Mouse (Mus musculus): ENCODE data around the gene Car6.

The Car6 gene

DNA sequence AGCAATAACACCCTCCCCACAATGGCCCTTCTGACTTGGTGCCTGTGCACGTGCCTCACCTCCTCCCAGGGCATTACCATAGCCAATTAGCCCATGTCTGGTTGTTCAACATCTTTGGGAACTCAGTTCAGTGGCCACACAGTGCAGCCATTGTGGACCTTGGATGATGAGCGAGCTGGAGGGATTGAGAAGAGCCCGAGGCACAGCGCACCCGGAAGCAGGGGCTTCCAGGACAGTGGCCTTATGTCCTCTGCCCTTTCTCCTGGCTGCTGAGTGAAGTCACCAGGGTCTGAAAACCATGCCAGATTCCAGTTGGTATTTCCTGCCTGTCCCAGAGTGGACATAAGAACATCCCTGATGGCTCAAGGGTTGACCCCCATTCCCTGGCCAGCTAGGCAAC lies at the start of gene Car6:
Gene Car6 (minus strand): TSS at position 101 of the 400 bp plus-strand sequence.
- in situ Hi-C loops (cut with MboI; ENCODE audit: low sequenced_read_pairs) = no loop called here

DNA sequence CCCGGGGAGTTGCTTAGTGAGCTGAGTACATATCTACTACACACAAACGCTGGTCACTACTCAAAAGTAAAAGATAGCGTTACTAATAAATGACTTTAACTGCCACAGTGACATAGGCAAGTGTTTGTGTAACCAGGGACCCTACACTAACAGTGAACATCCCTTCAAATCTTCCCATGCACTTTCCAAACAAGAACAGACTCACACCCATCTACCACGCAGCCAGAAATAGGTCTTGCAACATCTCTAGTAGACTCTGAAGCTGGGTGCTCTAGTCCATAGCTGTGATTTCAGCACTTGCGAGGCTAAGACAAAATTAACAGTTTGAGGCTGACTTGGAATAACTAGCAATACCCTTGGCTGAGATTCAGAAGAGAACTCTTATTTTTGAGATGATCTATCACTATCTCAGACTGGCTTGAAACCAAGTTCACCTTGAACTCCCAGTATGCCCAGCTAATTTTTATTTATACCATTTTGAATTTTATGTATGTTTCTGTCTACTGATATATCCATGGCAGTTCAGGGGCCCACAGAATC lies 48.7 kb upstream of the Car6 start:
- in situ Hi-C loops (cut with MboI; ENCODE audit: low sequenced_read_pairs) = no loop called here

DNA sequence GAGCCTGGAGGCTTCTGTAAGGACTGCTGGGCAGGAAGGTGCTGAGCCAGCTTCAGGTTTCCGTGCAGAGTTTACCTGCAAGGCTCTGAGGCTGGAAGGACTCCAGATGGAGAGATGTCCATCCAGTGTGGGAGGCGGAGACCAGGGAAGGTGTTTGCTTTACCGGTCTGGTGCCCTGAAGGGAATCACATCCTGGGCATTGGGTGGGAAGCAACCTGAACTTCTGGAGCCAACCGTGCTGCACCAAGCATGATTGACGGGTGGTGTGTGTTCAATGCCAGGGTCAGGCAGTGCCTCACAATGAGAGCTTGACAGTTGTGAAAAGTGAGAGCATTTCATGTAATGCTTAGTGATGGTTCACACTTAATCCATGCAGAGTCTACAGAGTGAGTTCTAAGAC lies 47.8 kb upstream of the Car6 start:
- in situ Hi-C loops (cut with MboI; ENCODE audit: low sequenced_read_pairs) = no loop called here

DNA sequence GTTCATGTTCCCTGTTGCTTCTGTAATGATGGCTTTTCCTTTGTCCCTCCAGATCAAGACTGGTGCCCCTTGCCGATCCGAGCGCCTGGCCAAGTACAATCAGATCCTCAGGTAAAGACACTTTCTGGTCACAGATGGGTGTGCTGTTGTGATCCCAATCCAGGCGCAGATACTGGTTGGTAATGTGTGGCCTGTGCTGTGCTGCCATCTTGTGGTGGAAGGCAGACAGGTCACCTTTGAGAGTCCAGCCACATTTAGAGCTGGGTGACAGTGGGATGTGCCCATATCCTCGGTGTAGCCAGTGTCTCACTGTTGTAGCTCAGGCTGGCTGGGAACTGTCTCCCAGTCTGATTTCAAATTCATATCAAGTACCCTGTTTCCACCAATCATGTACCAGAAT lies 46.9 kb upstream of the Car6 start:
- in situ Hi-C loops (cut with MboI; ENCODE audit: low sequenced_read_pairs) = no loop called here

DNA sequence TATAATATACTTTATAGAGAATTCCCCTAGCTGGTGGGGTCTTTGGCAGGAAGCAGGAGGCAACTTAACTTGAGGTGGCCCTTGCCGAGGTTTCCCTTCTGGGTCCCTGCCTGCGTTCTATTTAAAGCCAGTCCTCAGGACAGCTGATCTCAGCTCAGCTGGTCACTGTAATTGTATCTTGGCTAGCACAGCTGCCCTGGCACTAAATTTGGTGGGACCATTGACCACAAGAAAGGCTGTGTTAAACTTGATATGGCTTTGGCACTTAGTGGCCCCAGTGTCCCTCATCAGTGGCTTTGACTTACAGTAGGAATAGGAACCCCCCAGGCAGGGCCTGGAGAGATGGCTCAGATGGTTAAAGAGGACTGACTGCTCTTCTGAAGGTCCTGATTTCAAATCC lies 44.7 kb upstream of the Car6 start:
- in situ Hi-C loops (cut with MboI; ENCODE audit: low sequenced_read_pairs) = no loop called here

DNA sequence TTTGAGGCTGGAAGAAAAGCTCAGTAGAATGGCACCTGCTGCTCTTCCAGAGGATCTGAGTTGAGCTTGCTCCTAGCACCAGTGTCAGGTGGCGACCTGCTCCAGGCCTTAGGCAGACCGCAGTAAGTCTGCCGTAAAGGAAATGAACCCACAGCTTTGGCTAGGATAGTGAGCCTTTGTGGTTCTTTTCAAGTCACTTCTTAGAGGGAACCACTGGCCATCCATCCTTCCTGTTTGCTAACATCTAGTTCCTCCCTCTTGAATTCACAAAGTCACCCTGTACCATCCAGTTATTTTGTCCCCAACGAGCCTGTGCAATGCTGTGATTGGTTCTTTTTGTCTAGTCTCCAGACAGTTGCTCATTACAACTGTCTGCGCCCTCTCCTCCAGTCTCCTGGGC lies 41.6 kb upstream of the Car6 start:
- in situ Hi-C loops (cut with MboI; ENCODE audit: low sequenced_read_pairs) = no loop called here

DNA sequence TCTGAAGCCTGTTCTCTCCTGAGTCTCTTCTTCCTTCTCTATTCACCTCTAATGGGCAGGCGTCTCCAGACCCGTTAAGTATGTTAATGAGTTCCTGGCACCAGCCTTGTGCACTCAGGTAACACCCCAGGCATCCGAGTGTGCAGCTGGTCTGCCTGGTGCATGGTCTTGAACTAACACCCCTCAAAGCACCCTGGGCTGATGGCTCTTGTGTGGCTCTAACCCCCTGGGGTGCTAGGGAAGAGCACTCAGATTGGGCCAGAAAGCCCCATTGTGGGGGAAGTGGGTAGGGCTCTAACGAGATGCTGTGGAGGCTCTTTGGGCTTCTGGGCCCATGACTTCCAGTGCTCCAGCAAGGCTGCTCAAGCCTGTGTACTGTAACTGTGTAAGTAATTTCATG lies 40.6 kb upstream of the Car6 start:
- in situ Hi-C loops (cut with MboI; ENCODE audit: low sequenced_read_pairs) = no loop called here

DNA sequence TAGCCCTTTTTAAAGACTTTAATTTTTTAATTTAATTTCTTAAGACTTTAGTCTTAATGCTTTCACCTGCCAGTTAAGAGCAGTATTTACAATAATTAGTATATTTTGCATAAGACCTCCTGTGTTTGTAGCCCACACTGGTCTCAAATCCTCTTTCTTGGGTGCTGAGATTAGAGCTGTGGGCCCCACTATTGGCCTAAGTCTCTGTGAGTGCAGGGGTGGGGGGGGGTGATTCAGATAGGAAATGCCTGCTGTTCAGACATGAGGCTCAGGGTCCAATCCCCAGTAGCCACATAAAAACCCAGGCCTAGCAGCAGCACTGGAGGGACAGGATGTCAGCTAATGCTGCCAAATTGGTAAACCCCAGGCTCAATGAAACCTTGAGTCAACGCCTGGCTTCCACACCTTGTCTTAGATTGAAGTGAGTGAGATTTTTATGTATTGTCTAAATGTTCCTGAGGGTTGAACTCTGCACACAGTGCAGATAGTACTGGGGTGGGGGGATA lies 39.3 kb upstream of the Car6 start:
- in situ Hi-C loops (cut with MboI; ENCODE audit: low sequenced_read_pairs) = no loop called here

DNA sequence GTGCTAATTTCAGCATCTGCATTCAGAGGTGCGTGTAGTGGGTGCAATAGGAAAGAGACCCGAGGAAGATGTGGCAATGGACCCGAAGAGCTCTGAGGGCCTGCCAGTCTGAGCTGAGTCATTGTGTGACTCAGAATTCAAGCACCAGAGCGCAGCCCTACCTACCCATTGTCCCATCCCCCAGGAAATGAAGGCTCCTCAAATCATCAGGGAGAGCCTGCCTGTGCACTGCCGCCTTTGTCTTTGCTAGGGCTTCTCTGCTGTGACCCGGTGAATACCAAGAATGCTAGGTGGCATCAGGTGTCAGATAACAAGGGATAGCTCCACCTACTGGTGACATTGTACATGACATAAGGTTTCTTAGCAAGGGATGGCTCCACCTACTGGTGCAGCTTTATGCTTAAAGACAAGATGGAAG lies 38.8 kb upstream of the Car6 start:
- in situ Hi-C loops (cut with MboI; ENCODE audit: low sequenced_read_pairs) = no loop called here

DNA sequence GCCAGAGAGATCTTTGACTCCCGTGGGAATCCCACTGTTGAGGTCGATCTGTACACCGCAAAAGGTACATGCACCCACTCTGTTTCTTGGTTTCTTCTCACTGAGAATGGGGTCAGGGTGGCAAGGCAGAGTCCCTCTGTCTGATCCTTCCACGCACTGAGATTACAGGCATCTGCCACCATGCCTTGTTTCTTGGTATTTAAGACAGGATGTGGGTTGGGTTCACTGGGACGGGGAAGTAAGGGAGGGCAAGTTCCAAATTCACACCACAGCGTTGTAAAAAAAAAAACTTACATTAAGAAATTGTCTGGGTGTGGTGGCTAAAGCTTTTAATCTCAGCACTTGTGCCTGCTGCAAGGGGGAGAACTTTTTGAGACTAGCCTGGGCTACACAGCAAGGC lies 38.4 kb upstream of the Car6 start:
- in situ Hi-C loops (cut with MboI; ENCODE audit: low sequenced_read_pairs) = no loop called here

DNA sequence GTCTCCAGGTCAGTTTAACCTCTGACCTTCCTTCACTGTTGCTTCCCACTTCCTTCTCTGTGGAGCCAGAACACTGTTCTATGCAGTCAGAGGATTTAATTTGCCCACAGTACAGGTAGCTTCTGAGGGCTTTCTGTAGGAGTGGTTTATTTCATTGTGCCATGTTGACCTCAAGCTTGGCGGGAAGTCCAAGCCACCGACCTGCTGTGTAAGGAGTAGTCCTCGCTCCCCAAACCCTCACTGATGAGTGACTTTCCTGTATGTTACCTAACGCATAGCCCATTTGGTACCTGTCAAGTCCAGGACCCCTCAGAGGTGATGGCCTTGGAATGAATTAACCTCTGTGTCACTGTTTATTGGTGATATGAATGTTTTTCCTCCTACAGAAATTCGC lies 38.0 kb upstream of the Car6 start:
- in situ Hi-C loops (cut with MboI; ENCODE audit: low sequenced_read_pairs) = no loop called here

DNA sequence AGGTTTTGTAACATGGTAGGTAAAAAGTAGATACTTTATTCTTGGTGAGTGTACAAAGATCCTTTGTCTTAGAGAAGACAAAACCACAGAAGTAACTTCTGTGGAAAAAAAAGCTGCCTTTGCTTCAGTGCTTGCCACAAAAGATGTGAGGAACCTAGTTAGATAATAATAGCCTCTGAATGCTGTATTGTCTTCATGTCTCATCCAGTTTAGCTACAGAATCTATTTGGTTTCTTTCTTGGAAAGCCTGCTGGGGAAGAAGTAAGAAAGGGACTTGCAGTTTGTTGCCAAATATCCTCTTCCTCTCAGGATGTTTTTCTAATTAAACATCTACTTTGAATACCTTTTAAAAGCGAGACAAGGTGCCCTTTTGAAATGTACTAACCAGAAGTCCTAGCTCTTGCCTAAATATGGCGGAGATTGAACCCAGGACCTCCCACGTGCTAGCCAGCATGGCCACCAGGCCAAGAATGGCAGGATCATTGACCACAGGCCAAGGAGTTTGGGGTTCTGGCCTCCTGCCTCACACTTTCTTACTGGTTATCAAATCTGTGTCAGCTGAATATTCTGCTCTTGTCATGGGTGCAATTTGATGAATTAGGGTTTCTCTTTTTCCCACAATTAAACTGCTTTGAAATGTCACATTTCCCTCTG lies 37.4 kb upstream of the Car6 start:
- in situ Hi-C loops (cut with MboI; ENCODE audit: low sequenced_read_pairs) = no loop called here

DNA sequence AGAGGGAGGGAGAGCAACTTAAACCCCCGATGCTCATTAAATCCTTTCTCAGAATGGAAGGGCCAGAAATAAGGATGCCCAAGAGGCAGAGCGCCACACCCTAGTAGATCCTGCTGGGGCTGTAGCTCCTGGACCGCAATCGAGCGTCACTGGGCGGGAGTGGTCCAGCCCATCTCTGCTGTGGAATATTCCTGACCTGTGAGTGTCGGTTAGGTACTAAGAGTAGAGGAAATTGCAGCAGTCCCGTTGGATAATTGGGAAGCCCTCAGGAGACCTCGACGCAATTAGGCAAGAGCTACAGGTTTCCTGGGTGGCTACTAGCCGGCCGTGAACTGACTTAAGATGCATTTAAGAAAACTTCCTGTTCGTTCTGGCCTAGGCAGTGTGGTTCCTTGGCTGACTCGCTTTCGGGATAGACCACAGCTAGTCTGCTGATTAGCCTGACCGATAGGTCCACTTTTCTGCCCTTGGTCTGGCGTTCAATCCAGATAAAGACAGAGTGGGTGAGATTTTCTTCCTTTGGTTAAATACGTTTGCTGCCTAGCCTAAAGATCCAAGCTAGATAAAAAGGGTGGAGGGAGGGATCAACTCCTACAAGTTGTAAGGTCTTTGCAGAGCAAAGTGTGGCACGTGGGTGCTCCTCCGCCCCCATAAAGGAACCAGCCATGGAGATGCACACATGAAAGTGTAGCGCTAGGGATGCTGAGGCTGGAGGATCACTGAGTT lies 36.7 kb upstream of the Car6 start:
- in situ Hi-C loops (cut with MboI; ENCODE audit: low sequenced_read_pairs) = no loop called here

DNA sequence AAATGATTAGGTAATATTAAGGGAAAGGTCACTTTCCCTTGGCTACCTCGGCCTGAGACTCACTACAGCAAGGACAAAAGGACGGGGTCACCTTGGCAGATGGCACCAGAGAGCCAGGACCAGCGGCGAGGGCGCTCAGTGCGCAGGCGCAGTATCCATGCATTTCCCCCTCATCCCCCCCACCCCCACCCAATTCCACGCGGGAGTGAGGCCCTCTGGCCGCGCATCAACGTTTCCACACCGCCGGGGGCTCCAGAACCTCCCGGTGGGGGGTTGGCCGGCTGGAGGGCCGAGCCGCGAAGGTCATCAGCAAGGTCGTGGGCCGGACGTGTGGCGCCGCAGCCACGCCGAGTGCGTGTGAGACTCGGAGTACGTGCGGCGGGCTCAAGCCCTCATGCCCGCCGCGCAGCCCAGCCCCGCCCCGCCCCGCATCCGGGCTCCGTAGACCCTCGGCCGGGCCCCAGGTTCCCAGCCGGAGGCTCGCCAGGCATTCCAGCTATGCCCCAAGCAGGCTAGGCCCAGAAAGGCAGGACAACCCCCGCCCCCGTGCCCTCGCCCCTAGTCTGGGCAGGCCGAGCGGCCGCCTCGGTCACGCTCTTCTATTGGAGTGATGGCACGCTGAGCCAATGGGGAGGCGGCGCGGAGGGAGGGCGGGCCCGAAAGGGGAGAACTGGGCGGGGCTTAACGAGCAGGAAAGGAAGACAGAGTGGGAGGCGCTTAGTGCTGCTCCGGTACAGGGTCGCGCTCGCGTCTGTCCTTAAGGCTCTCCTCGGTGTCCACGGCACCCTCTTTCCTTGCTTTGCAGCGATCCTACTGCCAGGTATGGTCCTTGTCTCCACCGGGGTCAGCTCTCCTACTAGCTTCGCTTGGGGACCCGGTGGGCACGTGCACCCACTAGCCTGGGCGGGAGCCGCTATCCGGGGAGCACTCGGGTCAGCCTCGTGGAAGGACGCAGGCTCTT lies 35.7 kb upstream of the Car6 start, which contains the start of gene Eno1:
Gene Eno1 (plus strand): TSS at position 201 of the 961 bp plus-strand sequence.
- in situ Hi-C loops (cut with MboI; ENCODE audit: low sequenced_read_pairs) = no loop called here

DNA sequence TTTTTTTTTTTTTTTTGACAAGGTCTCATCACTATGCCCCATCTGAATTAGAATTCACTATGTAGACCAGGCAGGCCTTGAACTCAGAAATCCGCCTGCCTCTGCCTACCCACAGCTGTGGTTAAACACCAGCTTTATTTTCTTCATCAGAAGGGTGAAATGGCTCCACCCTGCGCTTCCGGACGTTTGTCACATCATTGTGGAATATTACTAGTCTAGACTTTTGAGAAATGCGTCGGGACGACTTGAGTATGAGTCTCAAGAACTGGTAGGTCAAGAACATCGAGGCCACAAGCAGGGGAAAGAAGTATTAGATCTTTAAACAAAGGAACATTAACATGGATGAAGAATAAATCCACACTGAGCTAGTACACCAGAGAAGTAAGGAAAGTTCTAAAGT lies 34.9 kb upstream of the Car6 start:
- in situ Hi-C loops (cut with MboI; ENCODE audit: low sequenced_read_pairs) = no loop called here

DNA sequence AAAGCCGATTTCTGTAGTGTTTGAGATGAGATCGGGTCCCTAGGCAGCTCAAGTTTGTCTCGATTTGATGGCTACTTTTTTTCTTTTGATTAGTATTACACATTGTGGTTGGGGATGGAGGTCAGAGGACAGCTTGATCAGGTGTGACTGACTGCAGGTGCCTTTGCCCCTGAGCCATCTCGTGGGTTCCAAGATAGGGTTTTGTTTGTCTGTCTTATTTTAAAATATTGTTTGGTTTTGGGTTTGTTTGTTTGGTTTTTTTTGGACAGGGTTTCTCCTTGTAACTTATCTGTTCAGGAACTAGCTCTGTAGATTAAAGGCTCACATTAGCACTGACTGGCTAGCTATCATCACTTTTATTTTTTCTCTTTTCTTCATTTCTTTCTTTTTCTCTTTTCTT lies 34.5 kb upstream of the Car6 start:
- in situ Hi-C loops (cut with MboI; ENCODE audit: low sequenced_read_pairs) = no loop called here

DNA sequence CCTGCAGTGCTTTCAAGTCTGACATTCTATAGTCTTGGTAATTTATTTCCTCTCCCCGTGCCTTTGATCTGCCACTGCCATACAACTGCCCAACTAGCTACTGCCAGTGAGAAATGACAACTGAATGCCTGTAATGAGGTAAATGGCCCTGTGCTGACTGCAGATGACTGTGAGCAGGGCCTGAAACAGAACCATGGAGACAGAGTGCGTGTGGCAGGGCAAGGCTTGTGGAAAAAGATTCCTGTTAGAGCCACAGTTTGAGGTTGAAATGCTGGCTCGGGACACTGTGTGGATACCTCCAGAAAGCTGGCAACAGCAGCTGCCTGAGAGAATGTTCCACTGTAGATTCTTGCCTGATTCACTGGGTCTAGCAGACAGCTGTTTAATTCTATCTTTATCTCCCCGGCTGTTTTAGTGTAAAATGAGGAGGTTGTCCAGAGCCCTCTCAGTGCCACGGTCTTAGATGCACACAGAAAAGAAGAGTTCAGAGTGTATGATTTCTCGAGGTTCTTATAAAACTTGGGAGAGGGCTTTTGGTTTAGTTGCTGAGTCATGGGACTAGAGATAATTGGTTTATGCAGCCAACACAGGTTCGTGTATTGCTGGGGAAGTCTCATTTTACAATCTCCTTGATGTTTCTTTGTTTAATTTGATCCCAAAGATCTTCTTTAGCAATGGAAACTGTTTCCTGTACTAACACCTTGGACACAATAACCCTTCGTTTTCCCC lies 33.6 kb upstream of the Car6 start:
- in situ Hi-C loops (cut with MboI; ENCODE audit: low sequenced_read_pairs) = no loop called here

DNA sequence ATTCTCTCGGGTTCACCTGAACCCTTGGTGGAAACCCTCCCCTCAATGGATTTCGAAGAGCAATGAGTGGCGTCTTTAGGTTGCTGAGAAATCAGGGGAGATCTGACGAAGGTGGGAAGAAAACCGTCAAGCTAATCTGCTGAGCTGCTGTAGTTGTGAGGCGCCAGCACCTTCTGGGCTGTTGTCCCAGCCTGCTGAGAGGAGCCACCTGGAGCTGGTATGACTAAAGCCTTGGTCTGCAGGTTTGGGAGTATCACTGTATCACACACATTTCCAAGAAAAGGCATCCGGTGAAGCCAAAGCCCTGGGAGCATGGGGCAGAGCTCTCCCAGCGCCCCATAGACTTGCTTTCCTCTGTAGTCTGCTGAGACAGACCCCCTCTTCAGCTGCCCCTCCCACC lies 30.7 kb upstream of the Car6 start:
- in situ Hi-C loops (cut with MboI; ENCODE audit: low sequenced_read_pairs) = no loop called here

DNA sequence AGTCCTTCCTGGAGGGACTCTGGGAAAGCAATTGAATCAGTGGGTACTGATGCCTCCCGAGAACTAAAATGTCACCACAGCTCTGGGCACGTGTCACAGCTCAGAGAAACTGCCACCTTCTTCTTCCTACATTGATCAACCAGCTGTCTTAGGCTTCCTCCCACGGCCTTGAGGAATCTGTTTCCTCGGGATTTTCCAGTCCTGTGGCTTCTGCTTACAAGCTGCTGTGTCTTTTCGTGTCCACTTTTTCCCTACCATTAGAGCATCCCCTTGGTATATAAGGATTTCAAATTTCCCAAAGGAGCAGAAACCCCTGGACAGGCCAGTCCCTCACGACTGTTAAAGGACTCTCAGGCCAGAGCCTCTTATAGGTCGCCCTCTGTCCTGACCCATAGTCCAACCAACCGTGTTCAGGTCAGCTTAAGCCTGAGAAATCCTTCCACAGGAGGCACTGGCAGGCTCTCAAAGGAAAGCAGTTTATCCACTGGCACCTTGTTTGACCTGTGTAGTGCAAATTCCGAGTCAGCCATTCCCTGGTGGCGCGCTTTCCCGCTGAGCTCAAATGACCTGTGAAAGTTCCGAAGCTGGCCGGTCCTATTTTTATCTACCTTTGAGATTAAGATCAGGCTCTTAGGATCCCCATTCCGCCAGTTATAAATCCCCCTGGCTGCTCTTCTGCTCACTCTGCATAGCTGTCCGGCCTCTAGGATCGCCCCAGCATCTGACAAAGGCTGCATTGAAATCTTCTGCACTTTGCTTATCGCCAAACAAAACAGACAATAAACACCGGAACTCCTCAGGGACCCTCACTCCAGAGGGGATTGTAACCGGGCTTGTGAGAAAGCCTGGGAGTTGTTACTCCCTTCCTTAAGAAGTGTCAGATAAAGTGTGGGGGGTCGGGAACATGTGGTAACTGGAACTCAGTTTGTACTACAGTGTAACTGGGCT lies 29.6 kb upstream of the Car6 start:
- in situ Hi-C loops (cut with MboI; ENCODE audit: low sequenced_read_pairs) = no loop called here

Data from CH12F3 (cell line).